Mouse (Mus musculus): ENCODE measurements around the gene Olfr1104. TPM values are rescaled to one million over a fixed set of nuclear protein-coding genes. Genes with fewer than 3 reads are reported as not detected.

Olfr1104 gene
- total and polyA plus RNA-seq, 2 experiments from 2014 or later, result not detected

DNA sequence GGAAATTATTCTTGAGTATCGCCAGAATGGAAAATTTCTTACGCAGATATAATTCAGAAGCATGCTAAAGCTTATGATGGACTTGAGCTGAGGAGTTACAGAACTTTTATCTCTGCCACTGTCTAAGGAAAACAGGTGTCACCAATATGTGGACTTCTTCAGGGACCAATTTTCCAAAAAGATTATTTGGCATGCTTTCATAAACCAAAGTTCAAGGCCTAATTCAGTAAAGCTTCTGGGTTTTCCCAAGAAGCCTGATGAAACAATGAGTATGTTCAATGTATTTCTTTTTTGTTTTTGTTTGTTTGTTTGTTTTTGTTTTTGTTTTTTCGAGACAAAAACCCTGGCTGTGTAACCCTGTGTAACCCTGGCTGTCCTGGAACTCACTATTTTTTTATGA lies 47.0 kb downstream of the Olfr1104 start, which contains the start of gene Olfr1100:
Olfr1100 (minus strand) TSS at position 101 of the 400 bp plus-strand sequence.
- Histone ChIP-seq H3K9ac (replicated peaks; ENCODE audit: low read depth, low read length) (no peak within 1 kb of the TSS), H3K36me3 (replicated peaks; ENCODE audit: control insufficient read depth, insufficient read depth, low read length) (no peaks in the 10 kb centered on the region), H3K4me3 (ENCODE audit: low read depth, low read length) (no peak within 1 kb of the TSS), H3K27me3 (ENCODE audit: control insufficient read depth, insufficient read depth, low read length) (no peaks in the 10 kb centered on the region), H3K9me3 (replicated peaks; ENCODE audit: control insufficient read depth, low read length) (no peaks in the 10 kb centered on the region), H3K27ac (ENCODE audit: low read depth) (no peak within 1 kb of the TSS), H3K4me1 (ENCODE audit: control insufficient read depth, insufficient read depth) (no peaks in the 10 kb centered on the region), H3K4me2 (ENCODE audit: low read depth, low read length) (no peak within 1 kb of the TSS)
- no peak for ATAC-seq (ENCODE audit: insufficient read depth, low read depth)
- DNase-seq (ENCODE audit: low spot score), result no peak
- WGBS, result 70% methylated on average over 3 of the region's 3 CpGs
- TF ChIP-seq CTCF (IDR thresholded peaks at IDR 0.05; ENCODE audit: low read depth) (no peak), EP300 (IDR thresholded peaks at IDR 0.05; ENCODE audit: low read depth) (no peak)

Other genes with a start within 250 kb of the Olfr1104 start
- not detected in 2 replicates for gene Olfr1093, start 244.6 kb downstream of the Olfr1104 start, total RNA-seq (2014; rRNA removed; ENCODE audit: low replicate concordance)
- not detected in 2 replicates for gene Olfr1093, start 244.6 kb downstream of the Olfr1104 start, polyA plus RNA-seq (2015; fragmentation: Nextera tagmentation; extraction: Ambion mirVana)
- not detected in 2 replicates for gene Olfr141, start 217.1 kb downstream of the Olfr1104 start, total RNA-seq (2014; rRNA removed; ENCODE audit: low replicate concordance)
- not detected in 2 replicates for gene Olfr141, start 217.1 kb downstream of the Olfr1104 start, polyA plus RNA-seq (2015; fragmentation: Nextera tagmentation; extraction: Ambion mirVana)
- gene Olfr1094, start 202.4 kb downstream of the Olfr1104 start, total RNA-seq (2014; rRNA removed; ENCODE audit: low replicate concordance), result not detected in 2 replicates
- gene Olfr1094, start 202.4 kb downstream of the Olfr1104 start, polyA plus RNA-seq (2015; fragmentation: Nextera tagmentation; extraction: Ambion mirVana), result not detected in 2 replicates
- gene Olfr1095, start 175.4 kb downstream of the Olfr1104 start, total RNA-seq (2014; rRNA removed; ENCODE audit: low replicate concordance), result not detected in 2 replicates
- not detected in 2 replicates for gene Olfr1095, start 175.4 kb downstream of the Olfr1104 start, polyA plus RNA-seq (2015; fragmentation: Nextera tagmentation; extraction: Ambion mirVana)
- gene Gm13723, start 152.3 kb downstream of the Olfr1104 start, total RNA-seq (2014; rRNA removed; ENCODE audit: low replicate concordance), result not detected in 2 replicates
- gene Gm13723, start 152.3 kb downstream of the Olfr1104 start, polyA plus RNA-seq (2015; fragmentation: Nextera tagmentation; extraction: Ambion mirVana), result not detected in 2 replicates
- not detected in 2 replicates for gene Olfr1097, start 134.9 kb downstream of the Olfr1104 start, total RNA-seq (2014; rRNA removed; ENCODE audit: low replicate concordance)
- not detected in 2 replicates for gene Olfr1097, start 134.9 kb downstream of the Olfr1104 start, polyA plus RNA-seq (2015; fragmentation: Nextera tagmentation; extraction: Ambion mirVana)
- not detected in 2 replicates for gene Olfr1098, start 102.5 kb downstream of the Olfr1104 start, total RNA-seq (2014; rRNA removed; ENCODE audit: low replicate concordance)
- gene Olfr1098, start 102.5 kb downstream of the Olfr1104 start, polyA plus RNA-seq (2015; fragmentation: Nextera tagmentation; extraction: Ambion mirVana), result not detected in 2 replicates
- not detected in 2 replicates for gene Olfr1099, start 66.4 kb downstream of the Olfr1104 start, total RNA-seq (2014; rRNA removed; ENCODE audit: low replicate concordance)
- gene Olfr1099, start 66.4 kb downstream of the Olfr1104 start, polyA plus RNA-seq (2015; fragmentation: Nextera tagmentation; extraction: Ambion mirVana), result not detected in 2 replicates
- gene Olfr1100, start 47.1 kb downstream of the Olfr1104 start, total RNA-seq (2014; rRNA removed; ENCODE audit: low replicate concordance), result not detected in 2 replicates
- gene Olfr1100, start 47.1 kb downstream of the Olfr1104 start, polyA plus RNA-seq (2015; fragmentation: Nextera tagmentation; extraction: Ambion mirVana), result not detected in 2 replicates
- not detected in 2 replicates for gene Olfr1101, start 35.9 kb downstream of the Olfr1104 start, total RNA-seq (2014; rRNA removed; ENCODE audit: low replicate concordance)
- gene Olfr1101, start 35.9 kb downstream of the Olfr1104 start, polyA plus RNA-seq (2015; fragmentation: Nextera tagmentation; extraction: Ambion mirVana), result not detected in 2 replicates
- not detected in 2 replicates for gene Olfr1102, start 28.7 kb downstream of the Olfr1104 start, total RNA-seq (2014; rRNA removed; ENCODE audit: low replicate concordance)
- gene Olfr1102, start 28.7 kb downstream of the Olfr1104 start, polyA plus RNA-seq (2015; fragmentation: Nextera tagmentation; extraction: Ambion mirVana), result not detected in 2 replicates
- not detected in 2 replicates for gene Olfr1105, start 9.5 kb upstream of the Olfr1104 start, total RNA-seq (2014; rRNA removed; ENCODE audit: low replicate concordance)
- not detected in 2 replicates for gene Olfr1105, start 9.5 kb upstream of the Olfr1104 start, polyA plus RNA-seq (2015; fragmentation: Nextera tagmentation; extraction: Ambion mirVana)
- gene Olfr1106, start 25.2 kb upstream of the Olfr1104 start, total RNA-seq (2014; rRNA removed; ENCODE audit: low replicate concordance), result not detected in 2 replicates
- not detected in 2 replicates for gene Olfr1106, start 25.2 kb upstream of the Olfr1104 start, polyA plus RNA-seq (2015; fragmentation: Nextera tagmentation; extraction: Ambion mirVana)
- not detected in 2 replicates for gene Olfr1107, start 48.7 kb upstream of the Olfr1104 start, total RNA-seq (2014; rRNA removed; ENCODE audit: low replicate concordance)
- not detected in 2 replicates for gene Olfr1107, start 48.7 kb upstream of the Olfr1104 start, polyA plus RNA-seq (2015; fragmentation: Nextera tagmentation; extraction: Ambion mirVana)
- gene Olfr1109, start 68.9 kb upstream of the Olfr1104 start, total RNA-seq (2014; rRNA removed; ENCODE audit: low replicate concordance), result not detected in 2 replicates
- gene Olfr1109, start 68.9 kb upstream of the Olfr1104 start, polyA plus RNA-seq (2015; fragmentation: Nextera tagmentation; extraction: Ambion mirVana), result not detected in 2 replicates
- not detected in 2 replicates for gene Olfr259, start 87.5 kb upstream of the Olfr1104 start, total RNA-seq (2014; rRNA removed; ENCODE audit: low replicate concordance)
- gene Olfr259, start 87.5 kb upstream of the Olfr1104 start, polyA plus RNA-seq (2015; fragmentation: Nextera tagmentation; extraction: Ambion mirVana), result not detected in 2 replicates
- gene Olfr1110, start 113.2 kb upstream of the Olfr1104 start, total RNA-seq (2014; rRNA removed; ENCODE audit: low replicate concordance), result not detected in 2 replicates
- not detected in 2 replicates for gene Olfr1110, start 113.2 kb upstream of the Olfr1104 start, polyA plus RNA-seq (2015; fragmentation: Nextera tagmentation; extraction: Ambion mirVana)
- not detected in 2 replicates for gene Olfr1111, start 125.5 kb upstream of the Olfr1104 start, total RNA-seq (2014; rRNA removed; ENCODE audit: low replicate concordance)
- not detected in 2 replicates for gene Olfr1111, start 125.5 kb upstream of the Olfr1104 start, polyA plus RNA-seq (2015; fragmentation: Nextera tagmentation; extraction: Ambion mirVana)
- gene Olfr1112, start 160.7 kb upstream of the Olfr1104 start, total RNA-seq (2014; rRNA removed; ENCODE audit: low replicate concordance), result not detected in 2 replicates
- not detected in 2 replicates for gene Olfr1112, start 160.7 kb upstream of the Olfr1104 start, polyA plus RNA-seq (2015; fragmentation: Nextera tagmentation; extraction: Ambion mirVana)
- not detected in 2 replicates for gene Olfr1113, start 181.9 kb upstream of the Olfr1104 start, total RNA-seq (2014; rRNA removed; ENCODE audit: low replicate concordance)
- not detected in 2 replicates for gene Olfr1113, start 181.9 kb upstream of the Olfr1104 start, polyA plus RNA-seq (2015; fragmentation: Nextera tagmentation; extraction: Ambion mirVana)
- not detected in 2 replicates for gene Olfr1115, start 220.9 kb upstream of the Olfr1104 start, total RNA-seq (2014; rRNA removed; ENCODE audit: low replicate concordance)
- gene Olfr1115, start 220.9 kb upstream of the Olfr1104 start, polyA plus RNA-seq (2015; fragmentation: Nextera tagmentation; extraction: Ambion mirVana), result not detected in 2 replicates
- not detected in 2 replicates for gene Olfr1116, start 240.5 kb upstream of the Olfr1104 start, total RNA-seq (2014; rRNA removed; ENCODE audit: low replicate concordance)
- gene Olfr1116, start 240.5 kb upstream of the Olfr1104 start, polyA plus RNA-seq (2015; fragmentation: Nextera tagmentation; extraction: Ambion mirVana), result not detected in 2 replicates